Mouse (Mus musculus) kidney, embryonic 14.5 days (tissue): ENCODE measurements at regions not wholly inside any gene's neighbourhood (a gene's known extent, or its start where the extent isn't known, plus 50 kb on each side); places are given as distances from the start of the nearest gene placed in this dataset.

Experiments
- ATAC-seq: fragments of 200-750 bp; cut with Nextera tagmentation; 2 replicates; pipeline ENCODE4 v1.8.0; 2017; ENCODE audit warnings: moderate number of reproducible peaks, mild to moderate bottlenecking, moderate TSS enrichment, moderate library complexity; ENCODE audit not compliant: low FRiP score, low TSS enrichment
- H3K27ac ChIP-seq: fragments of 300-500 bp; sonication (generic); 2 replicates; pipeline ENCODE4 v1.5.1; 2014; ENCODE audit warnings: low read depth, mild to moderate bottlenecking, low read length, moderate library complexity, mixed read lengths
- H3K27me3 ChIP-seq: fragments of 300-500 bp; sonication (generic); 2 replicates; pipeline ENCODE4 v1.6.1; 2014; ENCODE audit warnings: mild to moderate bottlenecking, low read length; ENCODE audit not compliant: control insufficient read depth, insufficient read depth
- H3K36me3 ChIP-seq: fragments of 300-500 bp; sonication (generic); 2 replicates; pipeline ENCODE4 v1.6.1; 2014; ENCODE audit warnings: low read length, mixed read lengths; ENCODE audit not compliant: control insufficient read depth, insufficient read depth
- H3K4me1 ChIP-seq: fragments of 300-500 bp; sonication (generic); 2 replicates; pipeline ENCODE4 v1.6.1; 2014; ENCODE audit warnings: low read length, mixed read lengths; ENCODE audit not compliant: control insufficient read depth, insufficient read depth
- H3K4me2 ChIP-seq: fragments of 300-500 bp; sonication (generic); replicated peaks from 2 replicates; pipeline ENCODE4 v1.6.1; 2014; ENCODE audit warnings: low read depth, mild to moderate bottlenecking, low read length
- H3K4me3 ChIP-seq: fragments of 300-500 bp; sonication (generic); 2 replicates; pipeline ENCODE4 v1.5.1; 2014; ENCODE audit warnings: mild to moderate bottlenecking, low read length
- H3K9ac ChIP-seq: fragments of 300-500 bp; sonication (generic); 2 replicates; pipeline ENCODE4 v1.6.1; 2014; ENCODE audit warnings: low read depth, mild to moderate bottlenecking, low read length, moderate library complexity
- H3K9me3 ChIP-seq: fragments of 300-500 bp; sonication (generic); 2 replicates; pipeline ENCODE4 v1.6.1; 2016; ENCODE audit warnings: low read length; ENCODE audit not compliant: control insufficient read depth
- WGBS: fragments of 180-500 bp; shearing (Covaris S2); extraction: QIAGEN DNeasy Blood & Tissue Kit; methylation state at CpG from one replicate; pipeline ENCODE4 v1.1.7; 2014; 5-methylcytosine and 5-hydroxymethylcytosine counted together

DNA sequence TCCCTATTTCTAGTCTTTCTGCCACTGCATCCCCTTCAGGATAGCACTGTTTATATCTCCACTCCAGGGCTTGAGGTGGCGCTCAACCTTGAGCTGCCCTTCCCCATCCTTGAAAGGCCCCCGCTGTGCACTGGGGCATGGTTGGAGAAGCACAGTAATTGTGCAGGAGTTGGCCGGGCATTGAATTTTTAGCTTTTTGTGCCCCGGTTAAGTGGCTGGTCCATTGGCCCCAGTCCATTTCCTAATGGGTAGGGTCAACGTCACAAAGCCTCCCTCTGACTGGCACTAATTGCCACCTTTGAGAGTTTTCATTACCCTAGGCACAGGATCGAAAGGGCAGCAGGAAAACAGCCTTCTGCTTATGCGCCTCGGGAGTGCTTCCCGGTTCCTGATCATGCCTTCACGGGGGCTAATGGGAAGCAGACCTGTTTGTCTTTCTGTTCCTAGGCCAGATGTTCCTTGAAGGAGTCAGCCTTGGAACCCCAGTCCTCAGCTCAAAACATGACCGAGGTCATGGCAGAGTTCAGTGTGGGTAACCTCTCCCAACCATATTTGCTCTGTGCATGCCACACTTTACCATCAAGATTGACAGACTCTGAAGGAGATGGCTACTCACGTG is 80.5 kb upstream of the Ankrd55 start:
- Histone ChIP-seq H3K27me3 (no peaks in the 10 kb centered on the region), H3K36me3 (no peaks in the 10 kb centered on the region), H3K4me3 (no peak overlapping the region), H3K27ac (no peak overlapping the region), H3K4me2 (no peak overlapping the region), H3K9me3 (no peaks in the 10 kb centered on the region), H3K9ac (no peak overlapping the region), H3K4me1 (no peaks in the 10 kb centered on the region)
- ATAC-seq = peak; percentile 60; the same call in 1 of the 2 replicates
- WGBS = 59% methylated on average over 12 of the region's 12 CpGs

DNA sequence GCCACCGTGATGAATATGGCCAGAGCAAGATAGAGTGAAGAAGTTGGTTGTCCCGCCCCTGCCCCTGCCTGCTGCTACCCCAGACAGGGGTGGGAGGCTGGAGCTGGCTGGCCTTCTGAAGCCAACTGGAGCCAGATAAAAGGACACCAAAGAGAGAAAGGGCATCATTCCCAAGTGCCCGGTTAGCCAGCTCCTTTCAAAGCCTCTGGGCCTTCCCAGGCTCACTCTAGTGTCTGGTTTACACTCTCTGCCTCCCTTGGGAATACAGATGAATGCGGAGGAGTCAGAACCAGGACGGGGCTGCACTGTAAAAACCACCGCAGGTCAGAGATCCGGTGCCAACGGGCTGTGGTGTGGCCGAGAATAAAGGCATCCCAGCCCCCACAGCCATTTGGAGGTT is 76.4 kb upstream of the Ankrd55 start:
- H3K4me2 ChIP-seq = no peak overlapping the region
- H3K36me3 ChIP-seq = no peaks in the 10 kb centered on the region
- ATAC-seq = no peak
- no peaks in the 10 kb centered on the region for H3K4me1 ChIP-seq
- no peaks in the 10 kb centered on the region for H3K27me3 ChIP-seq
- WGBS = 46% methylated on average over 9 of the region's 9 CpGs
- H3K9ac ChIP-seq = no peak overlapping the region
- H3K27ac ChIP-seq = no peak overlapping the region
- H3K9me3 ChIP-seq = no peaks in the 10 kb centered on the region
- no peak overlapping the region for H3K4me3 ChIP-seq

DNA sequence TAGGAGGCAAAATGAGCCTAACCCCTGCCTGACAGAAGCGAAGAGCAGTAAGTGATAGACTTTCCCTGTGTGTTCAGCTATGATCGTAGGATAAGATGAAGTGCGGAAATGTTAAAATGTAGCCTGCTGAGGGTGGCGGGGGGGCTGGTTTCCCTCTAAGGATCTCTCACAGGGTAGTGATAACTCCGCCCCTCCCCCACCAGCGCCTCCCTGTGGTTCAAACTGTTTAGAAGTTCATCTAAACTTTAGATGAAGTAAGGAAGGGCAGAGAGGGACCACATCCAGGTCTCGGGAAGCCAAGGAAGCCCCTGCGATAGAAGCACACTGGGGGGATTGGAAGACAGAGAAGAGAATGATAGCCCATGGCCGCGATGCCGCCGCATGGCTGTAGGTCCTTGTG is 75.9 kb upstream of the Ankrd55 start:
- ATAC-seq = no peak
- Histone ChIP-seq H3K4me2 (no peak overlapping the region), H3K4me3 (no peak overlapping the region), H3K4me1 (no peaks in the 10 kb centered on the region), H3K36me3 (no peaks in the 10 kb centered on the region), H3K27me3 (no peaks in the 10 kb centered on the region), H3K27ac (no peak overlapping the region), H3K9ac (no peak overlapping the region), H3K9me3 (no peaks in the 10 kb centered on the region)
- WGBS = 84% methylated on average over 12 of the region's 12 CpGs

DNA sequence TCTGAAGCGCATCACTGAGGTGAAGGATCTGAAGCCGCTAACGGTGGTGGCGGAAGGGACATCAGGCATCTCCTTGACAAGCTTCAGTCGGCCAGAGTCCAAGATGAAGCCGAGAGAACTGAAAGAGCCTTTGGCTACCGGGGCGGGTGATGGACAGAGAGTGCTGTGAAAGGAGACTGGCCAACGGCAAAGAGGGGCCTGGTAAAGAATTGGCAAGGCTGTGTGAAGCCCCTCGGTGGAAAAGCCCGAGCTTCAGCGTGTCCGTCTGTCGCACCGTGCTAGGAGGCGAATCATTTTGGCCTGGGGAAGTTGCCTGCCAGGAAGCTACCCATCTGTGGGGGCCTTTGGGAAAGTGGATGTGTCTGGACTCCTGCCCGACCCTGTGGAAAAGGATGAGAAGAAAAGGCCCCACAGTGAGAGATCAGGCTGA is 74.6 kb upstream of the Ankrd55 start:
- no peak overlapping the region for H3K4me2 ChIP-seq
- H3K27me3 ChIP-seq = no peaks in the 10 kb centered on the region
- H3K9me3 ChIP-seq = no peaks in the 10 kb centered on the region
- no peak overlapping the region for H3K4me3 ChIP-seq
- H3K36me3 ChIP-seq = no peaks in the 10 kb centered on the region
- H3K9ac ChIP-seq = no peak overlapping the region
- no peak overlapping the region for H3K27ac ChIP-seq
- no peak for ATAC-seq
- H3K4me1 ChIP-seq = no peaks in the 10 kb centered on the region
- 85% methylated on average over 17 of the region's 17 CpGs for WGBS

DNA sequence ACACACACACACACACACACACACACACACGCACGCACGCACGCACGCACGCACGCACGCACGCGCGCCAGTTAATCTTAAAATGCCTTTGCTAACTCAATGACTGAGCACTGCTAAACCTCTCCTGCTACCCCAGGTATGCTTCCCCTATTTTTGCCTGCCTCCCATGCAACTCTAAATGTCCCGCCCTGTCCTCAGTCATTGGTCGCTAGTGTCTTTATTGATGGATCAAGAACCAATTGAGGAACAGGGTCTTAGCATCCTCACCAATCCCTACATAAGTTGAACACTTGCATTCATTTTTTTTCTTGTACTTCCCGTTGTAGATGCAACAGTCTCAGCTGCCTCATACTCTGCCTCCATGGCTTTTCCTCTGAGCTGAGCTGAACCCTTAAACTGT is 72.2 kb upstream of the Ankrd55 start:
- ATAC-seq = no peak
- 94% methylated on average over 14 of the region's 14 CpGs for WGBS

DNA sequence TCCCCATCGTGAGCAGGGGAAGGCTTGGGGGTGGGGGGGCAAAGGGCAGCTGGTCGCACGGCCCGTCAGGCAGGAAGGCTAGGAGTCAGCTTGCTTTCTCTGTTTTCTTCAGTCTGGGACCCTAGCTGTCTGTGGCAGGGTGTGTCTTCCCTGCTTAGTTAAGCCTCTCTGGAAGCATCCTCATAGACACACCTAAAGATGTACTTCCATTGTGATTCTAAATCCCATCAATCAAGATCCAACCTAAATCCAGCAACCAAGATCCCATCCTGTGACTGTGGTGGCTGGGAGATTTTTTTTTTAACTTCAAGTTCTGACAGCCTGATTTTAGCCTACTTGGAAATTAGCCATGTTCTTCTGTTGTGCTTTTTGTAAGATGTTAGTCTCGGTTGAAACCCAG is 69.9 kb upstream of the Ankrd55 start:
- no peak for ATAC-seq

More for the DNA sequence above, 72.2 kb upstream of the Ankrd55 start:
- Histone ChIP-seq H3K4me3 (no peak overlapping the region), H3K27ac (no peak overlapping the region), H3K9me3 (no peaks in the 10 kb centered on the region), H3K9ac (no peak overlapping the region), H3K27me3 (no peaks in the 10 kb centered on the region), H3K36me3 (no peaks in the 10 kb centered on the region), H3K4me1 (no peaks in the 10 kb centered on the region), H3K4me2 (no peak overlapping the region)

DNA sequence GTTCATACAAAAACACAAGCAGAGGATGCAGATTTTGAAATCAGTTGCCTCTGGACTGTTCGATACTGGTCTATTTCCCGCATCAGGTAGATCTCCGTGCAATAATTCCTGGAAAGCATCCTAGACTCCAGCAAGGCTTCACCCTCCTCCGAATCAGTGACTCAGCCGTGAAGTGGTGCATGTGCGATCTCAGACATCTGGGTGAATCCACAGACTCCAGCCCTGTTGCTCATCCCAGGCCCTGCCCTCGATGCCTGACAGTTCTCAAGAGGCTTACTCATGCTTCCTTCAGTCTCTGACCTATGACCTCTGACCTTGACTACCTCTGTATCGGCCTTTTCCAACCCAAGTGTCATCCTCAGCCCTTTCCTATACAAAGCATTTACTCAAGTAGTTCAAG is 68.1 kb upstream of the Ankrd55 start:
- Histone ChIP-seq H3K9ac (no peak overlapping the region), H3K4me2 (no peak overlapping the region), H3K9me3 (no peaks in the 10 kb centered on the region), H3K27me3 (no peaks in the 10 kb centered on the region), H3K4me1 (no peaks in the 10 kb centered on the region), H3K27ac (no peak overlapping the region), H3K36me3 (no peaks in the 10 kb centered on the region), H3K4me3 (no peak overlapping the region)
- ATAC-seq = no peak
- WGBS = 87% methylated on average over 8 of the region's 8 CpGs

More for the DNA sequence above, 69.9 kb upstream of the Ankrd55 start:
- 35% methylated on average over 5 of the region's 5 CpGs for WGBS
- no peak overlapping the region for H3K4me2 ChIP-seq
- H3K9ac ChIP-seq = no peak overlapping the region
- H3K27me3 ChIP-seq = no peaks in the 10 kb centered on the region
- H3K4me3 ChIP-seq = no peak overlapping the region
- H3K27ac ChIP-seq = no peak overlapping the region
- no peaks in the 10 kb centered on the region for H3K4me1 ChIP-seq
- no peaks in the 10 kb centered on the region for H3K9me3 ChIP-seq
- H3K36me3 ChIP-seq = no peaks in the 10 kb centered on the region

DNA sequence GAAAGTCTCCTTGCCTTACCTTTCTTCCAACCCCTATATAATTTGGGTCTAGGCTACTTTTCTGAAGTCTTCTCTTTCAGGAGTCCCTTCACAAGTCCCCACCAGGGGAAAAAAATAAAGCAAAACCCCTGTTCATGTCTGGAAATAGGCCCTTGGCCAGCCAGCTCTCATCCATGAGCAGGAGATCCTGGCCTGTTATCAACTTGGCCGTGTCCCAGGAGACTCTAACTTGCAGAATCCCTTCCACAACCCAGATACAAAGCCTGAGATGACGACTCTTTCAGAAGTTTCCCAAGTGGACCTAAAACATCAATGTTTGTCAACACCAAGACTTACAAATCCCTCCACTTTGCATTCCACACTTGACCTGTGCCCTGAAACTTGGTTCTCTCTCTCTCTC is 64.6 kb upstream of the Ankrd55 start:
- Histone ChIP-seq H3K4me3 (no peak overlapping the region), H3K36me3 (no peaks in the 10 kb centered on the region), H3K4me1 (0 out of 2 replicates have a peak, but pooled peaks cover 3% of the 10 kb centered on the region), H3K27ac (no peak overlapping the region), H3K27me3 (no peaks in the 10 kb centered on the region), H3K9ac (no peak overlapping the region), H3K9me3 (no peaks in the 10 kb centered on the region), H3K4me2 (no peak overlapping the region)
- 94% methylated on average over 2 of the region's 2 CpGs for WGBS
- ATAC-seq = no peak

DNA sequence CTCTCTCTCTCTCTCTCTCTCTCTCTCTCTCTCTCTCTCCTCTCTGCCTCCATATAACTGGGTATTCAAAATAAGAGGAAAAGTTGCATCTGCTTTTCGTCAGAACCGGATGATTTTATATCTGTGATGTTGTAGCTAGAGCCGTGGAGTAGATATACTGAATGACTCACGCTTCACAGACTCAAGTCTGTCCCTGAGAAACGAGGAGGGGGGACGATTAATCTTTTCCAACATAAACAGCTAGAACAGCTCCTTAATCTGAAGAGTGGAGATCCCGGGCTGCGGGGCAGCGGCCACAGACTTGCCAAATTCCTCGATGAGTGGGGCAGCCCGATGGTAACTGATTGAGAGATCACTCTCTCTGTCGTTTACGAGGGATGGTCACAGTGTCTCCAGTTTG is 60.5 kb upstream of the Ankrd55 start:
- H3K4me1 ChIP-seq = 0 out of 2 replicates have a peak, but pooled peaks cover 3% of the 10 kb centered on the region
- H3K27me3 ChIP-seq = no peaks in the 10 kb centered on the region
- H3K36me3 ChIP-seq = no peaks in the 10 kb centered on the region
- no peak overlapping the region for H3K9ac ChIP-seq
- no peak overlapping the region for H3K4me3 ChIP-seq
- H3K27ac ChIP-seq = no peak overlapping the region; the same call in 1 of the 2 replicates
- WGBS = 45% methylated on average over 13 of the region's 13 CpGs
- no peak overlapping the region for H3K4me2 ChIP-seq
- no peaks in the 10 kb centered on the region for H3K9me3 ChIP-seq
- ATAC-seq = no peak
